Mouse (Mus musculus) spleen, adult 2 months (tissue): Measurements from ENCODE around the gene Mrps35.

Experiments
- CTCF ChIP-seq: fragments of 200-500 bp; IDR thresholded peaks from 2 replicates; pipeline ENCODE4 v1.5.1; 2011; ENCODE audit warnings: mild to moderate bottlenecking, inconsistent platforms; ENCODE audit not compliant: insufficient read depth, insufficient read length, insufficient replicate concordance; ENCODE audit errors: extremely low read depth
- POLR2A ChIP-seq: fragments of 200-500 bp; IDR thresholded peaks from 2 replicates; pipeline ENCODE4 v1.6.1; 2011; ENCODE audit warnings: low read depth, low read length, inconsistent platforms

- no peak for TF ChIP-seq POLR2A
- TF ChIP-seq CTCF: no peak
These were observed 49.6 kb downstream of the Mrps35 start for GRCm38 (mm10) chr6:147092136-147092535.
